Comparison of ENCODE assay signal across 9 mouse cellular contexts in the genomic region with DNA sequence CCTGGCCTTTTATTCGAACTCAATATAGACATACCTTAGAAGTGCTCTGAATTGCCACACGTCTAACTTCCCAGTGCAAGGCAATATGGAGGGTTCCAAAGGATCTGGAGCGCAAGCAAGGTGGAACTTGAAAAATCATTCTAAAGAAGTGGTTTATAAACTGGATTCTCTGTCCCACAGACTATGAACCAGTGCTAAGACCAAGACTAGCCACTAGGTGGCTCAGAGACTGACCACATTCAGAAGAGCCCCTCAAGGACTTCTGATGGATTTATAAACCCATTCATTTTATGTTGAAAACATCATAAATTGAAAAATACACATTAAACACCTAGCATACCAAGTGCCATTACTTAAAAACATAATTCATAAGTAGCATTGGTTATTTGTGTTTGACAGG.
DNase-seq lines count a peak whose midpoint lies in the region; ATAC-seq lines count a peak whose summit lies in the region.
"Had no signal": no experiment of that assay in that cellular context is flagged by ENCODE, and none has a peak within 500 bp of the region (broad histone marks: within the 10 kb centered on the region; RNA-seq: fewer than 3 reads in every experiment).

No protein-coding gene starts in this region.

- no peak overlapping the region for H3K27ac ChIP-seq in hindbrain, embryonic 11.5 days (ENCODE audit: low read depth, low read length)
- H3K27ac ChIP-seq in hindbrain, embryonic 14.5 days, result no peak overlapping the region
- H3K27ac ChIP-seq in midbrain, embryonic 11.5 days (ENCODE audit: low read depth, low read length), result no peak overlapping the region
- no peak overlapping the region for H3K27ac ChIP-seq in midbrain, embryonic 13.5 days

- WGBS in hindbrain, embryonic 11.5 days, result 85% methylated on average over 3 of the region's 3 CpGs
- 83% methylated on average over 3 of the region's 3 CpGs for WGBS in hindbrain, embryonic 14.5 days
- 76% methylated on average over 3 of the region's 3 CpGs for WGBS in midbrain, embryonic 11.5 days
- WGBS in midbrain, embryonic 13.5 days, result 87% methylated on average over 3 of the region's 3 CpGs

- H3K9ac ChIP-seq in hindbrain, embryonic 11.5 days (ENCODE audit: low read depth, low read length), result no peak overlapping the region
- H3K9ac ChIP-seq in hindbrain, embryonic 14.5 days, result no peak overlapping the region
- H3K9ac ChIP-seq in midbrain, embryonic 11.5 days (ENCODE audit: low read length), result no peak overlapping the region
- no peak overlapping the region for H3K9ac ChIP-seq in midbrain, embryonic 13.5 days (replicated peaks)

- peak; percentile 19 for DNase-seq in hindbrain, embryonic 11.5 days (ENCODE audit: low spot score)
- no peak for DNase-seq in hindbrain, embryonic 14.5 days (ENCODE audit: low spot score)
- DNase-seq in midbrain, embryonic 11.5 days (ENCODE audit: low spot score, missing footprints), result no peak
- peak; percentile 16 for DNase-seq in ZHBTc4 (ENCODE audit: low read depth, low spot score)
- DNase-seq in kidney, postnatal 36 days, result peak; percentile 9 to 46
- no peak for DNase-seq in thymus, postnatal 0 days (ENCODE audit: low spot score)
- no peak for DNase-seq in layer of hippocampus, adult 8-10 months (ENCODE audit: low spot score in 2 of 2)
- DNase-seq: thymus, postnatal 4 days had no signal

- no peaks in the 10 kb centered on the region for H3K36me3 ChIP-seq in hindbrain, embryonic 11.5 days (ENCODE audit: control insufficient read depth, insufficient read depth, low read length)
- H3K36me3 ChIP-seq in hindbrain, embryonic 14.5 days (replicated peaks; ENCODE audit: control insufficient read depth, insufficient read depth), result no peaks in the 10 kb centered on the region
- no peaks in the 10 kb centered on the region for H3K36me3 ChIP-seq in midbrain, embryonic 11.5 days (ENCODE audit: control insufficient read depth, insufficient read depth, low read length)
- no peaks in the 10 kb centered on the region for H3K36me3 ChIP-seq in midbrain, embryonic 13.5 days

- H3K4me1 ChIP-seq in hindbrain, embryonic 11.5 days (replicated peaks; ENCODE audit: control insufficient read depth, insufficient read depth, low read length), result no peaks in the 10 kb centered on the region
- no peaks in the 10 kb centered on the region for H3K4me1 ChIP-seq in hindbrain, embryonic 14.5 days (replicated peaks; ENCODE audit: control insufficient read depth, insufficient read depth, low read length)
- H3K4me1 ChIP-seq in midbrain, embryonic 11.5 days (ENCODE audit: control insufficient read depth, insufficient read depth, low read length), result no peaks in the 10 kb centered on the region
- H3K4me1 ChIP-seq in midbrain, embryonic 13.5 days (replicated peaks), result no peaks in the 10 kb centered on the region

- H3K27me3 ChIP-seq in hindbrain, embryonic 11.5 days (ENCODE audit: control insufficient read depth, insufficient read depth, low read length), result no peaks in the 10 kb centered on the region
- no peaks in the 10 kb centered on the region for H3K27me3 ChIP-seq in hindbrain, embryonic 14.5 days (ENCODE audit: control insufficient read depth, insufficient read depth, low read length)
- H3K27me3 ChIP-seq in midbrain, embryonic 11.5 days (ENCODE audit: control insufficient read depth, insufficient read depth, low read length), result no peaks in the 10 kb centered on the region
- H3K27me3 ChIP-seq in midbrain, embryonic 13.5 days, result no peaks in the 10 kb centered on the region

- no peak overlapping the region for H3K4me2 ChIP-seq in hindbrain, embryonic 11.5 days (replicated peaks; ENCODE audit: low read depth, low read length)
- H3K4me2 ChIP-seq in hindbrain, embryonic 14.5 days (replicated peaks), result no peak overlapping the region
- no peak overlapping the region for H3K4me2 ChIP-seq in midbrain, embryonic 11.5 days
- no peak overlapping the region for H3K4me2 ChIP-seq in midbrain, embryonic 13.5 days (replicated peaks)

- no peak for ATAC-seq in hindbrain, embryonic 11.5 days (ENCODE audit: low FRiP score)
- ATAC-seq in hindbrain, embryonic 14.5 days (ENCODE audit: low FRiP score), result no peak
- 0 out of 2 replicates have a peak, but pooled peaks have one; percentile 48 for ATAC-seq in midbrain, embryonic 11.5 days (ENCODE audit: low FRiP score)
- ATAC-seq in midbrain, embryonic 13.5 days, result no peak

- H3K4me3 ChIP-seq in hindbrain, embryonic 11.5 days (ENCODE audit: low read depth, low read length), result no peak overlapping the region
- H3K4me3 ChIP-seq in hindbrain, embryonic 14.5 days (replicated peaks; ENCODE audit: low read length), result no peak overlapping the region
- H3K4me3 ChIP-seq in midbrain, embryonic 11.5 days (ENCODE audit: low read depth, low read length), result no peak overlapping the region
- H3K4me3 ChIP-seq in midbrain, embryonic 13.5 days (replicated peaks), result no peak overlapping the region

- no peaks in the 10 kb centered on the region for H3K9me3 ChIP-seq in hindbrain, embryonic 11.5 days (ENCODE audit: control insufficient read depth, low read length)
- no peaks in the 10 kb centered on the region for H3K9me3 ChIP-seq in hindbrain, embryonic 14.5 days (ENCODE audit: control insufficient read depth, low read length)
- H3K9me3 ChIP-seq in midbrain, embryonic 11.5 days (ENCODE audit: control insufficient read depth, low read length), result no peaks in the 10 kb centered on the region
- H3K9me3 ChIP-seq in midbrain, embryonic 13.5 days, result no peaks in the 10 kb centered on the region

Comparison
In these comparisons a context has a peak if more than half of its experiments do, and no peak if none do; other contexts are left out.
1. DNase-seq: peak in hindbrain, embryonic 11.5 days (single experiment), ZHBTc4 (single experiment) and kidney, postnatal 36 days (2 of 2); none in hindbrain, embryonic 14.5 days (single experiment), midbrain, embryonic 11.5 days (single experiment), thymus, postnatal 0 days (single experiment) and layer of hippocampus, adult 8-10 months (0 of 2).